ENCODE assay signal across 8 mouse cellular contexts in the genomic region with DNA sequence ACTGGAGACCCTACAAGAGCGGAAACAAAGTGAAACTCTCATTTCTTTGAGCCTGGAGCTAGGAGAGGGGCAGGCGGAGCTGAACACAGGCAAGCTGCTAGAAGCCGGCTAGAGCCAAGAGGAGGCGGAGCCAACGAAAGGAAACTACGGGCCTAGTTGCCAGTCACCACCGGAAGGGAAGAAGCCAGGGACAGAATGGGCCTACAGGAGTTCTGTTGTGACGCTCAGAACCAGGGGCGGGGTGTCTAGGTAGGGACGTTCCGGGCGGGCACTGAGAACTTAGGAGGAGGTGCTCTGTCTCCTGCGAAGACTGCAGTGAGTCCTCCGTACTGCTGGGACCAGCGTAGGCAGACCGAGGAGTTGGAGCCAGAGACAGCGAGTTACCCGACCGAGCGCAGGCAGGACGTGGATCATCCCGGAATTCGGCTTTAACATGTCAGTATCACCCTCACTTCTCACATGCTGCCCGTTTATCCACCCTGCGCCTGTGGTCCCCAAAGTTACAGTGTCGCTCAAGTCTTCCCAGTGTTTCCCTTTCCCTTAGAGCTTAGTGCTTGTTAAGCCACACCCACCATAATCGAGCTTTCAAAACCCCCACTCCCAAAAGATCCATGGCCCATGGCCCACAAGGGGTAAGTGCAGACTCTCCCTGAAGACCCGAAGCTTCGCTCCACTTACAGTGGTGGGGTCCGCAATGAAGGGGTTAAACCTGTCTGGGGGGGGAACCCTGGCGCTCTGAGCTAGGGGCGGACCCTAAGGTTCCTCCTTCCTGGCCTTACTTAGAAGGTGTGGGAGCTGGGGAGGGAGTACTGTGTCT. TPM values are rescaled to one million over a fixed set of nuclear protein-coding genes. Genes with fewer than 3 reads are reported as not detected.
A peak's percentile ranks its signal among the peaks of the same experiment; 100 is the strongest.
DNase-seq lines count a peak whose midpoint lies in the region; ATAC-seq and TF ChIP-seq lines count a peak whose summit lies in the region.

Hyal3 (plus strand) TSS at position 318 of the 817 bp plus-strand sequence.

- H3K4me1 ChIP-seq in embryonic facial prominence, embryonic 13.5 days: peaks cover 54% of the 10 kb centered on the region
- peaks cover 35% of the 10 kb centered on the region for H3K4me1 ChIP-seq in kidney, adult 2 months (ENCODE audit: control insufficient read depth, insufficient read depth, low read length)
- peaks cover 24% of the 10 kb centered on the region for H3K4me1 ChIP-seq in limb, embryonic 11.5 days (ENCODE audit: control insufficient read depth, insufficient read depth, low read length)
- H3K4me1 ChIP-seq in midbrain, embryonic 13.5 days (replicated peaks): peaks cover 50% of the 10 kb centered on the region
- H3K4me1 ChIP-seq in spleen, adult 2 months (ENCODE audit: control insufficient read depth, insufficient read depth, insufficient read length): peaks cover 11% of the 10 kb centered on the region; the same call in 1 of the 2 replicates

- peak; percentile 61 for ATAC-seq in embryonic facial prominence, embryonic 13.5 days (ENCODE audit: insufficient number of reproducible peaks, insufficient read depth, low FRiP score, low TSS enrichment, low read depth)
- ATAC-seq in limb, embryonic 11.5 days (ENCODE audit: insufficient number of reproducible peaks, low FRiP score, low TSS enrichment, low read depth): peak; percentile 36; the same call in 1 of the 2 replicates
- peak; percentile 82 for ATAC-seq in midbrain, embryonic 13.5 days

- WGBS in embryonic facial prominence, embryonic 13.5 days: under 1% methylated on average over 32 of the region's 32 CpGs
- WGBS in kidney, adult 2 months: under 1% methylated on average over 32 of the region's 32 CpGs
- 0% methylated on average over 32 of the region's 32 CpGs for WGBS in limb, embryonic 11.5 days
- WGBS in midbrain, embryonic 13.5 days: under 1% methylated on average over 32 of the region's 32 CpGs
- WGBS in spleen, adult 2 months: under 1% methylated on average over 32 of the region's 32 CpGs

- peak within 1 kb of the TSS; percentile 96 for H3K27ac ChIP-seq in embryonic facial prominence, embryonic 13.5 days
- peak within 1 kb of the TSS; percentile 98 for H3K27ac ChIP-seq in kidney, adult 2 months (ENCODE audit: insufficient read depth, low read depth, low read length)
- H3K27ac ChIP-seq in limb, embryonic 11.5 days (replicated peaks; ENCODE audit: low read depth, low read length): peak within 1 kb of the TSS; percentile 88
- peak within 1 kb of the TSS; percentile 80 for H3K27ac ChIP-seq in midbrain, embryonic 13.5 days
- peak within 1 kb of the TSS; percentile 74 for H3K27ac ChIP-seq in spleen, adult 2 months (ENCODE audit: insufficient read depth, low read length)

- peak within 1 kb of the TSS; percentile 93 for H3K4me2 ChIP-seq in embryonic facial prominence, embryonic 13.5 days
- H3K4me2 ChIP-seq in limb, embryonic 11.5 days (ENCODE audit: low read depth, severe bottlenecking): peak within 1 kb of the TSS; percentile 95
- peak within 1 kb of the TSS; percentile 97 for H3K4me2 ChIP-seq in midbrain, embryonic 13.5 days (replicated peaks)

- peak; percentile 88 for DNase-seq in 3134 (ENCODE audit: extremely low read depth, insufficient read length, low spot score)
- peak; percentile 93 to 94 for DNase-seq in adrenal gland, postnatal 36 days
- peak; percentile 93 to 96 for DNase-seq in heart, adult 18-20 months
- peak; percentile 98 for DNase-seq in kidney, adult 2 months
- peak; percentile 85 for DNase-seq in limb, embryonic 11.5 days (ENCODE audit: low spot score)
- DNase-seq in spleen, adult 2 months (ENCODE audit: low read depth in 1 of 2, low spot score in 2 of 2): peak; percentile 68 to 73

- no peaks in the 10 kb centered on the region for H3K9me3 ChIP-seq in embryonic facial prominence, embryonic 13.5 days
- H3K9me3 ChIP-seq in limb, embryonic 11.5 days (ENCODE audit: control insufficient read depth, low read length): no peaks in the 10 kb centered on the region
- H3K9me3 ChIP-seq in midbrain, embryonic 13.5 days: no peaks in the 10 kb centered on the region

- TF ChIP-seq POLR2A in kidney, adult 2 months (IDR thresholded peaks at IDR 0.05; ENCODE audit: low read depth, low read length): peak; percentile 89
- TF ChIP-seq POLR2A in spleen, adult 2 months (IDR thresholded peaks at IDR 0.05; ENCODE audit: low read depth, low read length): peak; percentile 67

- H3K27me3 ChIP-seq in embryonic facial prominence, embryonic 13.5 days: no peaks in the 10 kb centered on the region
- H3K27me3 ChIP-seq in kidney, adult 2 months (replicated peaks; ENCODE audit: control insufficient read depth, insufficient read depth, low read length): no peaks in the 10 kb centered on the region
- H3K27me3 ChIP-seq in limb, embryonic 11.5 days (ENCODE audit: control insufficient read depth, insufficient read depth, low read length): no peaks in the 10 kb centered on the region
- no peaks in the 10 kb centered on the region for H3K27me3 ChIP-seq in midbrain, embryonic 13.5 days
- no peaks in the 10 kb centered on the region for H3K27me3 ChIP-seq in spleen, adult 2 months (ENCODE audit: control insufficient read depth, insufficient read depth, low read length)

- H3K4me3 ChIP-seq in embryonic facial prominence, embryonic 13.5 days: peak within 1 kb of the TSS; percentile 59
- H3K4me3 ChIP-seq in kidney, adult 2 months (ENCODE audit: insufficient read depth, low read depth, low read length): peak within 1 kb of the TSS; percentile 91
- H3K4me3 ChIP-seq in limb, embryonic 11.5 days (ENCODE audit: low read depth, low read length): peak within 1 kb of the TSS; percentile 64
- peak within 1 kb of the TSS; percentile 60 for H3K4me3 ChIP-seq in midbrain, embryonic 13.5 days (replicated peaks)
- H3K4me3 ChIP-seq in spleen, adult 2 months (ENCODE audit: extremely low read depth, insufficient read depth, insufficient read length): peak within 1 kb of the TSS; percentile 70

- TF ChIP-seq CTCF in kidney, adult 2 months (conservative IDR thresholded peaks at IDR 0.05; ENCODE audit: insufficient read depth, insufficient read length, low read depth, low read length): no peak
- no peak for TF ChIP-seq CTCF in spleen, adult 2 months (IDR thresholded peaks at IDR 0.05; ENCODE audit: extremely low read depth, insufficient read depth, insufficient read length, insufficient replicate concordance)

- peaks cover 20% of the 10 kb centered on the region for H3K36me3 ChIP-seq in embryonic facial prominence, embryonic 13.5 days
- no peaks in the 10 kb centered on the region for H3K36me3 ChIP-seq in kidney, adult 2 months (ENCODE audit: control insufficient read depth, insufficient read depth, low read length)
- peaks cover 7% of the 10 kb centered on the region for H3K36me3 ChIP-seq in limb, embryonic 11.5 days (ENCODE audit: control insufficient read depth, insufficient read depth, low read length)
- peaks cover 17% of the 10 kb centered on the region for H3K36me3 ChIP-seq in midbrain, embryonic 13.5 days
- no peaks in the 10 kb centered on the region for H3K36me3 ChIP-seq in spleen, adult 2 months (ENCODE audit: control insufficient read depth, insufficient read depth, low read length)

- H3K9ac ChIP-seq in embryonic facial prominence, embryonic 13.5 days: peak within 1 kb of the TSS; percentile 83
- peak within 1 kb of the TSS; percentile 82 for H3K9ac ChIP-seq in limb, embryonic 11.5 days (ENCODE audit: low read length)
- peak within 1 kb of the TSS; percentile 78 for H3K9ac ChIP-seq in midbrain, embryonic 13.5 days (replicated peaks)

RNA-seq across cellular contexts. Expression of gene Hyal3, which starts in this region (rescaled TPM):
- total RNA-seq in adrenal gland, postnatal 36 days (2021): 1 to 10 TPM in 1 of 2 experiments, under 1 TPM in 1; 0.99 to 1.6 TPM
- 1.6 and 2.8 TPM in 2 replicates for polyA plus RNA-seq in embryonic facial prominence, embryonic 13.5 days (2015; fragmentation: Nextera tagmentation; extraction: Ambion mirVana)
- under 1 TPM; 0.28 to 0.37 TPM for total RNA-seq in heart, adult 18-20 months (2021)
- polyA plus RNA-seq in kidney, adult 2 months (2012; rRNA removed): 1.6 and 2.1 TPM in 2 replicates
- polyA plus RNA-seq in limb, embryonic 11.5 days (2014; fragmentation: Nextera tagmentation; extraction: Ambion mirVana): 0.54 and 0.57 TPM in 2 replicates
- 1.1 and 1.8 TPM in 2 replicates for polyA plus RNA-seq in midbrain, embryonic 13.5 days (2015; fragmentation: Nextera tagmentation; extraction: Ambion mirVana)
- polyA plus RNA-seq in spleen, adult 2 months (2012; rRNA removed): 0.54 and 1.00 TPM in 2 replicates

Comparison
In these comparisons a context has a peak if more than half of its experiments do, and no peak if none do; other contexts are left out.
1. Peak in every context shown above with its lines: DNase-seq, ATAC-seq, H3K4me3 ChIP-seq and H3K27ac ChIP-seq.
2. Peak in DNase-seq in heart, adult 18-20 months; RNA of the gene not detected or under 1 TPM.
3. Peak in DNase-seq, ATAC-seq, H3K4me3 ChIP-seq, H3K27ac ChIP-seq, H3K9ac ChIP-seq and H3K4me2 ChIP-seq in limb, embryonic 11.5 days; RNA of the gene not detected or under 1 TPM.
4. Peak in DNase-seq, H3K4me3 ChIP-seq and H3K27ac ChIP-seq in spleen, adult 2 months; RNA of the gene not detected or under 1 TPM.